Mouse (Mus musculus): ENCODE measurements around the gene Gm49403. TPM values are rescaled to one million over a fixed set of nuclear protein-coding genes. Genes with fewer than 3 reads are reported as not detected.

Gene Gm49403
- polyA plus RNA-seq, 1 experiment: not detected

- H3K4me3 ChIP-seq (ENCODE audit: low read depth, low read length): peak within 1 kb of the TSS; percentile 87
Measured at GRCm38 (mm10) chr19:8880311-8881033, 3.3 kb upstream of the Gm49403 start, which contains the start of gene Uqcc3. TSS of gene Uqcc3 (minus strand) at chr19:8880923.

GRCm38 (mm10) chr19:8881034-8881392 lies 2.7 kb upstream of the Gm49403 start:
- peak overlapping the region; percentile 65 for H3K9ac ChIP-seq (ENCODE audit: low read depth, poor library complexity, severe bottlenecking)
- no peaks in the 10 kb centered on the region for H3K27me3 ChIP-seq (ENCODE audit: control insufficient read depth, insufficient read depth, low read length, poor library complexity, severe bottlenecking)
- H3K36me3 ChIP-seq (ENCODE audit: control insufficient read depth, insufficient read depth, low read length, poor library complexity, severe bottlenecking): peaks cover 8% of the 10 kb centered on the region; the same call in 1 of the 2 replicates
- H3K9me3 ChIP-seq (replicated peaks; ENCODE audit: control insufficient read depth, insufficient read depth, low read length, poor library complexity, severe bottlenecking): no peaks in the 10 kb centered on the region
- peak overlapping the region; percentile 46; the same call in 1 of the 2 replicates for H3K27ac ChIP-seq (ENCODE audit: insufficient read depth, low read length)
- H3K4me3 ChIP-seq (ENCODE audit: low read depth, low read length): peak overlapping the region; percentile 87
- TF ChIP-seq EP300 (IDR thresholded peaks at IDR 0.05; ENCODE audit: insufficient read depth, low read depth, low read length): no peak
- H3K4me1 ChIP-seq (ENCODE audit: control insufficient read depth, insufficient read depth, low read length): peaks cover 1% of the 10 kb centered on the region

More at GRCm38 (mm10) chr19:8880311-8881033, 3.3 kb upstream of the Gm49403 start, which contains the start of gene Uqcc3:
- H3K9me3 ChIP-seq (replicated peaks; ENCODE audit: control insufficient read depth, insufficient read depth, low read length, poor library complexity, severe bottlenecking): no peaks in the 10 kb centered on the region
- H3K36me3 ChIP-seq (ENCODE audit: control insufficient read depth, insufficient read depth, low read length, poor library complexity, severe bottlenecking): peaks cover 9% of the 10 kb centered on the region
- H3K4me1 ChIP-seq (ENCODE audit: control insufficient read depth, insufficient read depth, low read length): peaks cover 1% of the 10 kb centered on the region
- TF ChIP-seq EP300 (IDR thresholded peaks at IDR 0.05; ENCODE audit: insufficient read depth, low read depth, low read length) (peak; percentile 59; the same call in 1 of the 2 replicates), POLR2A (IDR thresholded peaks at IDR 0.05; ENCODE audit: insufficient read depth, low read length) (peak; percentile 66), CTCF (IDR thresholded peaks at IDR 0.05; ENCODE audit: low read depth, low read length) (no peak)
- peak within 1 kb of the TSS; percentile 46; the same call in 1 of the 2 replicates for H3K27ac ChIP-seq (ENCODE audit: insufficient read depth, low read length)
- H3K9ac ChIP-seq (ENCODE audit: low read depth, poor library complexity, severe bottlenecking): peak within 1 kb of the TSS; percentile 65
- H3K27me3 ChIP-seq (ENCODE audit: control insufficient read depth, insufficient read depth, low read length, poor library complexity, severe bottlenecking): no peaks in the 10 kb centered on the region

- H3K4me1 ChIP-seq (ENCODE audit: control insufficient read depth, insufficient read depth, low read length): peaks cover 3% of the 10 kb centered on the region
- H3K27me3 ChIP-seq (ENCODE audit: control insufficient read depth, insufficient read depth, low read length, poor library complexity, severe bottlenecking): no peaks in the 10 kb centered on the region
- peak overlapping the region; percentile 99 for H3K9ac ChIP-seq (ENCODE audit: low read depth, poor library complexity, severe bottlenecking)
- peak overlapping the region; percentile 98 for H3K4me3 ChIP-seq (ENCODE audit: low read depth, low read length)
- TF ChIP-seq POLR2A (IDR thresholded peaks at IDR 0.05; ENCODE audit: insufficient read depth, low read length) (no peak), EP300 (IDR thresholded peaks at IDR 0.05; ENCODE audit: insufficient read depth, low read depth, low read length) (no peak), CTCF (IDR thresholded peaks at IDR 0.05; ENCODE audit: low read depth, low read length) (no peak)
- H3K36me3 ChIP-seq (ENCODE audit: control insufficient read depth, insufficient read depth, low read length, poor library complexity, severe bottlenecking): peaks cover 29% of the 10 kb centered on the region
- H3K27ac ChIP-seq (ENCODE audit: insufficient read depth, low read length): peak overlapping the region; percentile 93
- H3K9me3 ChIP-seq (replicated peaks; ENCODE audit: control insufficient read depth, insufficient read depth, low read length, poor library complexity, severe bottlenecking): no peaks in the 10 kb centered on the region
Measured at GRCm38 (mm10) chr19:8886916-8887584, 3.3 kb downstream of the Gm49403 start.

- Histone ChIP-seq H3K9ac (ENCODE audit: low read depth, poor library complexity, severe bottlenecking) (peak overlapping the region; percentile 99), H3K36me3 (ENCODE audit: control insufficient read depth, insufficient read depth, low read length, poor library complexity, severe bottlenecking) (peaks cover 29% of the 10 kb centered on the region)
- TF ChIP-seq EP300 (IDR thresholded peaks at IDR 0.05; ENCODE audit: insufficient read depth, low read depth, low read length) (no peak), POLR2A (IDR thresholded peaks at IDR 0.05; ENCODE audit: insufficient read depth, low read length) (peak; percentile 43), CTCF (IDR thresholded peaks at IDR 0.05; ENCODE audit: low read depth, low read length) (no peak)
Measured at GRCm38 (mm10) chr19:8887585-8888463, 4.1 kb downstream of the Gm49403 start.

GRCm38 (mm10) chr19:8888511-8889385 lies 5.0 kb downstream of the Gm49403 start, which contains the start of the genes 1810009A15Rik and Gm49416:
TSS of gene 1810009A15Rik (plus strand) at chr19:8888853.
TSS of gene Gm49416 (plus strand) at chr19:8888926.
- H3K27ac ChIP-seq (ENCODE audit: insufficient read depth, low read length): peak within 1 kb of the TSS; percentile 93
- H3K36me3 ChIP-seq (ENCODE audit: control insufficient read depth, insufficient read depth, low read length, poor library complexity, severe bottlenecking): peaks cover 29% of the 10 kb centered on the region
- H3K9ac ChIP-seq (ENCODE audit: low read depth, poor library complexity, severe bottlenecking): peak within 1 kb of the TSS; percentile 99
- TF ChIP-seq EP300 (IDR thresholded peaks at IDR 0.05; ENCODE audit: insufficient read depth, low read depth, low read length) (no peak), POLR2A (IDR thresholded peaks at IDR 0.05; ENCODE audit: insufficient read depth, low read length) (peak; percentile 91), CTCF (IDR thresholded peaks at IDR 0.05; ENCODE audit: low read depth, low read length) (no peak)
- peaks cover 3% of the 10 kb centered on the region for H3K4me1 ChIP-seq (ENCODE audit: control insufficient read depth, insufficient read depth, low read length)
- H3K9me3 ChIP-seq (replicated peaks; ENCODE audit: control insufficient read depth, insufficient read depth, low read length, poor library complexity, severe bottlenecking): no peaks in the 10 kb centered on the region
- no peaks in the 10 kb centered on the region for H3K27me3 ChIP-seq (ENCODE audit: control insufficient read depth, insufficient read depth, low read length, poor library complexity, severe bottlenecking)
- peak within 1 kb of the TSS; percentile 98 for H3K4me3 ChIP-seq (ENCODE audit: low read depth, low read length)

More at GRCm38 (mm10) chr19:8887585-8888463, 4.1 kb downstream of the Gm49403 start:
- peaks cover 3% of the 10 kb centered on the region for H3K4me1 ChIP-seq (ENCODE audit: control insufficient read depth, insufficient read depth, low read length)
- H3K27ac ChIP-seq (ENCODE audit: insufficient read depth, low read length): peak overlapping the region; percentile 93
- H3K4me3 ChIP-seq (ENCODE audit: low read depth, low read length): peak overlapping the region; percentile 98
- no peaks in the 10 kb centered on the region for H3K9me3 ChIP-seq (replicated peaks; ENCODE audit: control insufficient read depth, insufficient read depth, low read length, poor library complexity, severe bottlenecking)
- H3K27me3 ChIP-seq (ENCODE audit: control insufficient read depth, insufficient read depth, low read length, poor library complexity, severe bottlenecking): no peaks in the 10 kb centered on the region
